Mouse (Mus musculus) heart, adult 2 months (tissue): ENCODE data around the gene Epb41l3. TPM values are rescaled to one million over a fixed set of nuclear protein-coding genes. Genes with fewer than 3 reads are reported as not detected.

Experiments used
- DNase-seq, 2 experiments: peaks; one replicate each; pipeline ENCODE4 v3.0.0; 2021
- H3K27ac ChIP-seq: fragments of 200-600 bp; 2 replicates; pipeline ENCODE4 v1.8.1; 2022
- H3K27me3 ChIP-seq: fragments of 200-500 bp; 2 replicates; pipeline ENCODE4 v1.6.1; 2012; ENCODE audit warnings: mild to moderate bottlenecking, low read length, inconsistent platforms, mixed read lengths; ENCODE audit not compliant: control insufficient read depth, insufficient read depth
- H3K36me3 ChIP-seq: fragments of 200-500 bp; 2 replicates; pipeline ENCODE4 v1.6.1; 2012; ENCODE audit warnings: low read length, inconsistent platforms; ENCODE audit not compliant: control insufficient read depth, insufficient read depth
- H3K4me1 ChIP-seq: fragments of 200-500 bp; 2 replicates; pipeline ENCODE4 v1.6.1; 2011; ENCODE audit warnings: low read length; ENCODE audit not compliant: control insufficient read depth, insufficient read depth
- H3K4me3 ChIP-seq: fragments of 200-600 bp; 2 replicates; pipeline ENCODE4 v1.8.1; 2022
- H3K79me2 ChIP-seq: fragments of 200-500 bp; replicated peaks from 2 replicates; pipeline ENCODE4 v1.6.1; 2012; ENCODE audit warnings: mild to moderate bottlenecking, inconsistent platforms, low read length, moderate library complexity, mixed read lengths; ENCODE audit not compliant: control insufficient read depth, insufficient read depth
- H3K9ac ChIP-seq: fragments of 200-500 bp; 2 replicates; pipeline ENCODE4 v1.6.1; 2012; ENCODE audit warnings: low read depth, mild to moderate bottlenecking, control low read depth, inconsistent platforms, low read length, mixed read lengths
- CTCF ChIP-seq: fragments of 200-600 bp; IDR thresholded peaks from 2 replicates; pipeline ENCODE4 v1.8.1; 2022; ENCODE audit warnings: antibody characterized with exemption, mild to moderate bottlenecking, moderate library complexity
- EP300 ChIP-seq: fragments of 200-500 bp; IDR thresholded peaks from 2 replicates; pipeline ENCODE4 v1.6.1; 2011; ENCODE audit warnings: low read depth, low read length, control low read depth; ENCODE audit not compliant: insufficient read depth
- POLR2A ChIP-seq: fragments of 200-500 bp; IDR thresholded peaks from 2 replicates; pipeline ENCODE4 v1.6.1; 2011; ENCODE audit warnings: mild to moderate bottlenecking, low read depth, low read length, control low read depth; ENCODE audit not compliant: insufficient read depth
- WGBS: fragments of 180-500 bp; shearing (Covaris S2); methylation state at CpG from one replicate; pipeline ENCODE4 v1.1.7; 2018; 5-methylcytosine and 5-hydroxymethylcytosine counted together
- intact Hi-C: fragments of 180-260 bp; cut with DNase I; formaldehyde crosslinking; loops from one replicate; pipeline ENCODE4 v1.15.1; 2025
- polyA plus RNA-seq: library from polyadenylated mRNA; depleted of rRNA; stranded (reverse); fragments of >200 nt; gene quantifications from 2 replicates; pipeline ENCODE4 v1.2.3, GENCODE M21; 2012
- total RNA-seq, 2 experiments: library from RNA; stranded (reverse); gene quantifications; 2 replicates each; pipeline ENCODE4 v1.2.3; 2021

Gene Epb41l3
- total and polyA plus RNA-seq, 3 experiments, result 3.0 to 13.5 (median 13.5) TPM

DNA sequence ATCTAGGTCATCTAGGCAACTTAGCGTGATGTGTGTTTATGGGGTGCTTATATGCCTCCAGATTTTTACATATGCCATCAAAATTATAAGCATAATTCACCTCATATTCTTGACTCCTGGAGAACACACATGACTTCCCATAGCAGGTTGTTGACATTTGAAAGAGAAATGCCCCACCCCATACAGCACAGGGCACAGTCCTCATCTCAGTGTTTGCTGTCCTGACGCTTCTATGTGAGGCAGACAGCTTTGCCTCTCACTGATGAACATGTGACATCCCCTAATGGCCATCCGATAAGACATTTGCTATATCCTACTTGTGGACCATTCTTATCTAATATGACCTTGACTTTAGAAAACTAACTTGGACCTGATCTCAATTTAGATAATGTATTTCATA lies 140.6 kb downstream of the Epb41l3 start:
- H3K79me2 ChIP-seq, result no peaks in the 10 kb centered on the region
- intact Hi-C loops, result no loop called here
- no peak for DNase-seq
- 94% methylated on average over 3 of the region's 3 CpGs for WGBS
- no peak overlapping the region for H3K27ac ChIP-seq
- no peaks in the 10 kb centered on the region for H3K4me1 ChIP-seq
- no peaks in the 10 kb centered on the region for H3K27me3 ChIP-seq
- no peak overlapping the region for H3K4me3 ChIP-seq
- no peak overlapping the region for H3K9ac ChIP-seq
- no peaks in the 10 kb centered on the region for H3K36me3 ChIP-seq
- TF ChIP-seq POLR2A (no peak), CTCF (no peak), EP300 (no peak)

DNA sequence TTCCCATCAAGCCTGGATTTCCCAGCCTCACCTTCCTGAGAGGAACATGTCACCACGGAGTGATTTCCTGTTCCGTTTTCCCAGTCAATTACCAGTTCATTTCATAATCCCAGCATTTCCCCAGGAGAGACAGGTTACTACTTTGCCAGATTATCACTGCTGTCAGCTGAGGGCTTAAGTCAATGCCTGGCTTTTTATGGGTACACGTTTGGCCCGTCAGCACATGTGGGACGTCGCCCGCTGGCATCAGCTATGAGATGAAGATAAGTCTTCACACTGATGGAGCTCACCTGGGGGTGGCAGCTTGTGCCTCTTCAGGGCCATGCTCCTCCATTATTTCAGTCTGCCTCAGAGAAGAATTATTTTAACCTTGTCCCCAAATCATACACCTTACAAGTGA lies 145.4 kb downstream of the Epb41l3 start:
- no peak overlapping the region for H3K27ac ChIP-seq
- WGBS, result 69% methylated on average over 7 of the region's 7 CpGs
- no peak for DNase-seq
- no peak overlapping the region for H3K4me3 ChIP-seq
- intact Hi-C loops, result no loop called here
- H3K9ac ChIP-seq, result no peak overlapping the region
- TF ChIP-seq CTCF, result no peak
- no peak for TF ChIP-seq POLR2A
- TF ChIP-seq EP300, result no peak
- H3K27me3 ChIP-seq, result no peaks in the 10 kb centered on the region
- no peaks in the 10 kb centered on the region for H3K79me2 ChIP-seq
- H3K4me1 ChIP-seq, result no peaks in the 10 kb centered on the region
- no peaks in the 10 kb centered on the region for H3K36me3 ChIP-seq

DNA sequence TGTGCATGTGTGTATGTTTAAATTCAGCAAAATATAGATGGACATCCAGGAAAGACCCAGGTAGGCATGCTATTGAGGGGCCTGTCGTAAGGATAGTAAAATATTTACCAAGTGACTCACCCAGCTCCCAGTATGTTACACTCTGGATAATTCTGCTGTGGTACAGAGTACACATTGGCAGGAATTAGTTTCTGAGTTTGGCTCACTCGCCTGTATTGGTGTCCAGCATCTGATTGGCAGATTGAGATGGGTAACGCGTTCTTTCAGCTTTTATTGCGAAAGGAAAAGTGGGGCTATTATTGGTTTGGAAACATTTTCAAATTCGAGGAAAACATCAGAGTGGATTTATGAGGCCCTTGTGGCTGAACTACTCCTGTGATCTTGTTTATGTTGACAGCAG lies 145.9 kb downstream of the Epb41l3 start:
- Histone ChIP-seq H3K4me3 (no peak overlapping the region), H3K79me2 (no peaks in the 10 kb centered on the region), H3K27ac (no peak overlapping the region), H3K36me3 (no peaks in the 10 kb centered on the region), H3K4me1 (no peaks in the 10 kb centered on the region), H3K9ac (no peak overlapping the region), H3K27me3 (no peaks in the 10 kb centered on the region)
- WGBS, result 71% methylated on average over 6 of the region's 6 CpGs
- DNase-seq, result no peak
- intact Hi-C loops, result no loop called here
- TF ChIP-seq POLR2A, result no peak
- no peak for TF ChIP-seq EP300
- TF ChIP-seq CTCF, result no peak

DNA sequence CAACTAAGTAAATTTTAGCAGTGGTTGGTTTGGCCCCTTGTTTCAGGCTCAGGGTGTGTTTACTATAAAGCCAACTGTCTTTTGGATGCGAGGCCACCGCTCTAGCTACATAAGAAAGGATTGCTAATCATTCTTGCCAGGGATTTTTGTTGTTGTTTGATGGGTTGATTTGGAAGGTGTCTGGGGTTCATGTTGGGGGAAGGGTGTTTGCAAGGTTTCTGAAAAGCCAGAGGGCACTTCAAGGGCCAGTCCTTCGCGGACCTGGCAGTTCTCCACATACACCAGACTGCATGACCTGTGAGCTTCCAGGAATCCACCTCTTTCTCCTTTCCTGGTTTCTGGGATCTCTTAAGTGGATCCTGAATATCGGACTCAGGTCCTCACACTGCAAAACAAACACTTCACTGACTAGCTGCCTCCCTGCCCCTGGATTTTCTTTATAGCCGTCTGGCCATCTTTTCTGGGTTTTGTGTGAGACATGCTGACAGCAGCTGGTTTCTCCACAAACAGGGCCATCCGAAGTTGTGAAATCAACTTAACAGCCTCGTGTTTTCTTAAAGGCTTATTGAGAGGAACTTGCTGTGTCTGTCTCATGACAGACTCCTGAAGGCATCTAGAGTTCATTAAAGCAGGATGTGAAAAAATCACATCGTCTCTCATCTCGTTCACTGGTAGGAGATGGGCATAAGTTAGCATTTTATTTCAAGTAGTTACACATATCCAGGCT lies 146.6 kb downstream of the Epb41l3 start:
- H3K36me3 ChIP-seq, result no peaks in the 10 kb centered on the region
- TF ChIP-seq CTCF (no peak), EP300 (no peak), POLR2A (no peak)
- H3K4me3 ChIP-seq, result no peak overlapping the region
- no peaks in the 10 kb centered on the region for H3K79me2 ChIP-seq
- intact Hi-C loops, result no loop called here
- no peaks in the 10 kb centered on the region for H3K4me1 ChIP-seq
- no peak overlapping the region for H3K9ac ChIP-seq
- H3K27ac ChIP-seq, result no peak overlapping the region
- no peak for DNase-seq
- H3K27me3 ChIP-seq, result no peaks in the 10 kb centered on the region
- 39% methylated on average over 10 of the region's 10 CpGs for WGBS

DNA sequence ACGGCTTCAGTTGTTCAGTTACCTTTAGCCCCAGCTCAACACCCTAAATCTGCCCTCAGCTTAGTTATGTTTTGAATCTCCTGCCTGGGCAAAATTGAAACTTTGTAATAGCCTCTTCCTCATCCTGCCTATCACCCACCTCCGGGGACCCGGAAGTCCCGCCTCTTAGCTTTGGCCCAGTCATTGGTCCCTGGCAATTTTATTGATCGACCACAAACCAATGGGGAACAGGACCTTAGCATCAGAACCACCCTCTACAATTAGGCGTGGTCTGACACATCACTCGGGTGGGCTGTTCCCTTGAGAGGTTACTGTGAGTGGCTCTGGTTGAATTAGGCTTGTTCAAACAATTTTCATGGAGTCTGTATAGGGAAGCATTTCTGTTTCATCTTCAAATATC lies 150.5 kb downstream of the Epb41l3 start:
- Histone ChIP-seq H3K4me3 (no peak overlapping the region), H3K79me2 (no peaks in the 10 kb centered on the region), H3K9ac (no peak overlapping the region), H3K36me3 (no peaks in the 10 kb centered on the region), H3K27ac (no peak overlapping the region), H3K4me1 (no peaks in the 10 kb centered on the region), H3K27me3 (no peaks in the 10 kb centered on the region)
- WGBS, result 88% methylated on average over 7 of the region's 7 CpGs
- DNase-seq, result no peak
- intact Hi-C loops, result no loop called here
- TF ChIP-seq EP300 (no peak), POLR2A (no peak), CTCF (no peak)

GRCm38 (mm10) chr17:69227426-69228014 lies 152.0 kb downstream of the Epb41l3 start:
- intact Hi-C loops, result no loop called here
- Histone ChIP-seq H3K79me2 (no peaks in the 10 kb centered on the region), H3K36me3 (no peaks in the 10 kb centered on the region), H3K4me3 (no peak overlapping the region), H3K27ac (no peak overlapping the region), H3K27me3 (no peaks in the 10 kb centered on the region), H3K9ac (no peak overlapping the region), H3K4me1 (no peaks in the 10 kb centered on the region)
- 42% methylated on average over 9 of the region's 9 CpGs for WGBS
- no peak for TF ChIP-seq CTCF
- TF ChIP-seq POLR2A, result no peak
- no peak for TF ChIP-seq EP300
- DNase-seq, result no peak
